Mouse (Mus musculus) kidney, embryonic 14.5 days (tissue): Measurements from ENCODE around the gene Gm21394. TPM values are rescaled to one million over a fixed set of nuclear protein-coding genes. Genes with fewer than 3 reads are reported as not detected.
"Not testable (repeated sequence)": the region's sequence is repeated elsewhere in the genome, so short reads cannot be mapped to it uniquely, and the experiment has no call there.

Experiments used
- ATAC-seq: fragments of 200-750 bp; cut with Nextera tagmentation; 2 replicates; pipeline ENCODE4 v1.8.0; 2017; ENCODE audit warnings: moderate number of reproducible peaks, mild to moderate bottlenecking, moderate TSS enrichment, moderate library complexity; ENCODE audit not compliant: low FRiP score, low TSS enrichment
- H3K27ac ChIP-seq: fragments of 300-500 bp; sonication (generic); 2 replicates; pipeline ENCODE4 v1.5.1; 2014; ENCODE audit warnings: low read depth, mild to moderate bottlenecking, low read length, moderate library complexity, mixed read lengths
- H3K27me3 ChIP-seq: fragments of 300-500 bp; sonication (generic); 2 replicates; pipeline ENCODE4 v1.6.1; 2014; ENCODE audit warnings: mild to moderate bottlenecking, low read length; ENCODE audit not compliant: control insufficient read depth, insufficient read depth
- H3K36me3 ChIP-seq: fragments of 300-500 bp; sonication (generic); 2 replicates; pipeline ENCODE4 v1.6.1; 2014; ENCODE audit warnings: low read length, mixed read lengths; ENCODE audit not compliant: control insufficient read depth, insufficient read depth
- H3K4me1 ChIP-seq: fragments of 300-500 bp; sonication (generic); 2 replicates; pipeline ENCODE4 v1.6.1; 2014; ENCODE audit warnings: low read length, mixed read lengths; ENCODE audit not compliant: control insufficient read depth, insufficient read depth
- H3K4me2 ChIP-seq: fragments of 300-500 bp; sonication (generic); replicated peaks from 2 replicates; pipeline ENCODE4 v1.6.1; 2014; ENCODE audit warnings: low read depth, mild to moderate bottlenecking, low read length
- H3K4me3 ChIP-seq: fragments of 300-500 bp; sonication (generic); 2 replicates; pipeline ENCODE4 v1.5.1; 2014; ENCODE audit warnings: mild to moderate bottlenecking, low read length
- H3K9ac ChIP-seq: fragments of 300-500 bp; sonication (generic); 2 replicates; pipeline ENCODE4 v1.6.1; 2014; ENCODE audit warnings: low read depth, mild to moderate bottlenecking, low read length, moderate library complexity
- H3K9me3 ChIP-seq: fragments of 300-500 bp; sonication (generic); 2 replicates; pipeline ENCODE4 v1.6.1; 2016; ENCODE audit warnings: low read length; ENCODE audit not compliant: control insufficient read depth
- WGBS: fragments of 180-500 bp; shearing (Covaris S2); extraction: QIAGEN DNeasy Blood & Tissue Kit; methylation state at CpG from one replicate; pipeline ENCODE4 v1.1.7; 2014; 5-methylcytosine and 5-hydroxymethylcytosine counted together
- polyA plus RNA-seq: library from polyadenylated mRNA; unstranded; fragments of >200 nt; fragmentation: Nextera tagmentation; extraction: Ambion mirVana; gene quantifications from 2 replicates; pipeline ENCODE4 v1.2.1, GENCODE M21; 2014

The Gm21394 gene
- not detected in 2 replicates for polyA plus RNA-seq

- no CpG with 5 or more reads among the region's 4 CpGs for WGBS
- ATAC-seq, H3K4me2 ChIP-seq, H3K9me3 ChIP-seq, H3K9ac ChIP-seq, H3K4me3 ChIP-seq, H3K27ac ChIP-seq, H3K36me3 ChIP-seq, H3K4me1 ChIP-seq, H3K27me3 ChIP-seq: not testable (repeated sequence)
Measured at GRCm38 (mm10) chrY:84564807-84565206, at the start of gene Gm21394. Gene Gm21394, minus strand, starts transcription at chrY:84564907.

Other genes starting within 250 kb of the Gm21394 start
- not detected in 2 replicates for gene Gm21409, start 181.8 kb upstream of the Gm21394 start, polyA plus RNA-seq